Mouse (Mus musculus): ENCODE data around the gene C1qb.

DNA sequence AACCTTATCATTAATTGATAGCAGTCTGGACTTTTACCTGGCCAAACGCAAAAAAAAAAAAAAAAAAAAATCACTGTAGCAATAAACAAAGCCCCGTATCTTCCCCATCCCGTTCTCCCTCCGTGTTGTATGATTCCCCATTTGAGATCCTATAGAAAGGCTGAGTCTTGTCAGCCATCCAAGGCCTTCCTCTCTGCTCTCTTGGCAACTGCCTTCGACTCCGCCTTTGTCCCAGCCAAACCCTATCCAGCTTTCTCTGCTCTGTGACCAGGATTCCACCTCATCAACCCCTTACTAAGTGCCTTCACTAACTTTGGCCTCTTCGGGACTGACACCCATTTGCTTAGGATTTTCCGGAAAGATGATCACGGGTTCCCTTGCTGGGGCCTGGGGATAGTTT is 48.0 kb downstream of the C1qb start:
- TF ChIP-seq POLR2A (IDR thresholded peaks at IDR 0.05; ENCODE audit: control insufficient read depth, extremely low read depth, insufficient read depth, low read length, poor library complexity) (no peak), CTCF (IDR thresholded peaks at IDR 0.05; ENCODE audit: borderline replicate concordance, control insufficient read depth, extremely low read depth, insufficient read depth, low read length, poor library complexity) (no peak)
